Mouse (Mus musculus) CH12.LX (cell line): ENCODE data around the gene Olfr1458. TPM values are rescaled to one million over a fixed set of nuclear protein-coding genes. Genes with fewer than 3 reads are reported as not detected.

Source experiments
- DNase-seq: peaks from one replicate; pipeline ENCODE4 v3.0.0-alpha.2; 2013; ENCODE audit errors: extremely low read depth
- H3K27ac ChIP-seq: 2 replicates; pipeline ENCODE4 v1.5.1; 2012; ENCODE audit warnings: low read depth, mild to moderate bottlenecking, control low read depth, moderate library complexity; ENCODE audit not compliant: insufficient read depth
- H3K27me3 ChIP-seq: replicated peaks from 2 replicates; pipeline ENCODE3; 2012; ENCODE audit warnings: inconsistent platforms
- H3K36me3 ChIP-seq, 2 experiments: replicated peaks in 1 of 2; 2 replicates each; pipeline versions ENCODE3 to v1.6.1; 2012; ENCODE audit warnings: inconsistent platforms in 1 of 2, low read length in 1 of 2, mild to moderate bottlenecking in 1 of 2, mixed read lengths in 1 of 2, moderate library complexity in 1 of 2; ENCODE audit not compliant: control insufficient read depth in 1 of 2, insufficient read depth in 1 of 2
- H3K4me1 ChIP-seq, 2 experiments: 2 replicates each; pipeline ENCODE4 v1.6.1; 2012; ENCODE audit warnings: inconsistent platforms in 1 of 2, moderate library complexity in 1 of 2; ENCODE audit not compliant: insufficient read depth in 2 of 2, control insufficient read depth in 1 of 2
- H3K4me2 ChIP-seq: 2 replicates; pipeline ENCODE4 v1.6.1; 2012; ENCODE audit warnings: low read depth, mild to moderate bottlenecking, control low read depth; ENCODE audit not compliant: poor library complexity, insufficient read depth, severe bottlenecking
- H3K4me3 ChIP-seq, 3 experiments: fragments of 150-350 bp in 1 of 3; sonication (generic) in 1 of 3; replicated peaks in 1 of 3; 2 replicates each; pipeline versions ENCODE3 to v1.5.1; 2011 to 2012; ENCODE audit warnings: low read depth in 2 of 3, low read length in 2 of 3, mild to moderate bottlenecking in 2 of 3, moderate library complexity in 2 of 3, control low read depth in 1 of 3, improper control_type of control experiment in 1 of 3, inconsistent platforms in 1 of 3, mixed read lengths in 1 of 3; ENCODE audit not compliant: poor library complexity in 1 of 3
- H3K79me2 ChIP-seq: replicated peaks from 2 replicates; pipeline ENCODE4 v1.6.1; 2012; ENCODE audit warnings: mild to moderate bottlenecking, moderate library complexity; ENCODE audit not compliant: control insufficient read depth, poor library complexity, insufficient read depth, severe bottlenecking; ENCODE audit errors: extremely low read depth
- H3K9ac ChIP-seq: 2 replicates; pipeline ENCODE4 v1.6.1; 2012; ENCODE audit warnings: low read depth, mild to moderate bottlenecking, control low read depth, moderate library complexity; ENCODE audit not compliant: insufficient read depth
- H3K9me3 ChIP-seq: replicated peaks from 2 replicates; pipeline ENCODE3; 2012; ENCODE audit warnings: low read length, inconsistent platforms, mixed read lengths
- CTCF ChIP-seq, 2 experiments: IDR thresholded peaks in 1 of 2; conservative IDR thresholded peaks in 1 of 2; 2 replicates each; pipeline ENCODE4 v1.5.1; 2011 to 2012; ENCODE audit warnings: low read depth in 2 of 2, low read length in 2 of 2, improper control_type of control experiment in 1 of 2, inconsistent platforms in 1 of 2, mild to moderate bottlenecking in 1 of 2, moderate library complexity in 1 of 2
- ETS1 ChIP-seq: conservative IDR thresholded peaks from 2 replicates; pipeline ENCODE4 v1.6.1; 2012; ENCODE audit warnings: low read depth, mild to moderate bottlenecking, inconsistent platforms, low read length, improper control_type of control experiment, moderate library complexity
- HCFC1 ChIP-seq: IDR thresholded peaks from 2 replicates; pipeline ENCODE4 v1.6.1; 2012; ENCODE audit warnings: low read depth, mild to moderate bottlenecking, inconsistent platforms, low read length, improper control_type of control experiment
- IRF4 ChIP-seq: IDR thresholded peaks from 2 replicates; pipeline ENCODE4 v1.6.1; 2014; ENCODE audit warnings: low read depth, mild to moderate bottlenecking, inconsistent platforms, low read length, improper control_type of control experiment
- JUN ChIP-seq: IDR thresholded peaks from 2 replicates; pipeline ENCODE4 v1.6.1; 2011; ENCODE audit warnings: low read depth, mild to moderate bottlenecking, low read length, improper control_type of control experiment, moderate library complexity; ENCODE audit not compliant: insufficient read depth
- JUND ChIP-seq: conservative IDR thresholded peaks from 2 replicates; pipeline ENCODE4 v1.6.1; 2011; ENCODE audit warnings: low read depth, low read length, improper control_type of control experiment
- MAFK ChIP-seq: IDR thresholded peaks from 2 replicates; pipeline ENCODE4 v1.6.1; 2011; ENCODE audit warnings: low read length, improper control_type of control experiment; ENCODE audit not compliant: insufficient replicate concordance
- MAX ChIP-seq: IDR thresholded peaks from 2 replicates; pipeline ENCODE4 v1.6.1; 2011; ENCODE audit warnings: low read length, improper control_type of control experiment
- MYC ChIP-seq: IDR thresholded peaks from 2 replicates; pipeline ENCODE4 v1.6.1; 2011; ENCODE audit warnings: low read depth, mild to moderate bottlenecking, improper control_type of control experiment, low read length
- RCOR1 ChIP-seq: conservative IDR thresholded peaks from 2 replicates; pipeline ENCODE4 v1.6.1; 2012; ENCODE audit warnings: low read depth, mild to moderate bottlenecking, inconsistent platforms, low read length, improper control_type of control experiment
- ZC3H11A ChIP-seq: IDR thresholded peaks from 2 replicates; pipeline ENCODE4 v1.6.1; 2012; ENCODE audit warnings: low read depth, mild to moderate bottlenecking, inconsistent platforms, low read length, improper control_type of control experiment
- dilution Hi-C: fragments of 300-500 bp; cut with MboI; formaldehyde crosslinking; loops from 2 replicates; pipeline ENCODE4 v1.14.3; 2020; ENCODE audit warnings: low sequenced_read_pairs; ENCODE audit not compliant: extremely low pct_unique_long_range_greater_than_20kb, extremely low pct_ligation_motif_present
- in situ Hi-C: fragments of 300-500 bp; cut with MboI; formaldehyde crosslinking; loops from 3 replicates; pipeline ENCODE4 v1.14.3; 2019; ENCODE audit warnings: low sequenced_read_pairs, low pct_ligation_motif_present, low pct_unique_long_range_greater_than_20kb, mixed read lengths
- polyA plus RNA-seq: library from polyadenylated mRNA; unstranded; fragments of >175 nt; gene quantifications from 2 replicates; pipeline ENCODE4 v1.2.1, GENCODE M21; 2012; ENCODE audit warnings: low read depth; ENCODE audit not compliant: insufficient read length
- total RNA-seq, 2 experiments: library from RNA; depleted of rRNA; stranded (reverse); fragments of 300-350 nt in 1 of 2; fragments of >200 nt in 1 of 2; gene quantifications; 2 replicates each; pipeline ENCODE4 v1.2.3; 2012 to 2014

The Olfr1458 gene
- total RNA-seq (2012; rRNA removed) (not detected in 2 replicates), total RNA-seq (2014; rRNA removed) (not detected in 2 replicates), polyA plus RNA-seq (not detected in 2 replicates)

DNA sequence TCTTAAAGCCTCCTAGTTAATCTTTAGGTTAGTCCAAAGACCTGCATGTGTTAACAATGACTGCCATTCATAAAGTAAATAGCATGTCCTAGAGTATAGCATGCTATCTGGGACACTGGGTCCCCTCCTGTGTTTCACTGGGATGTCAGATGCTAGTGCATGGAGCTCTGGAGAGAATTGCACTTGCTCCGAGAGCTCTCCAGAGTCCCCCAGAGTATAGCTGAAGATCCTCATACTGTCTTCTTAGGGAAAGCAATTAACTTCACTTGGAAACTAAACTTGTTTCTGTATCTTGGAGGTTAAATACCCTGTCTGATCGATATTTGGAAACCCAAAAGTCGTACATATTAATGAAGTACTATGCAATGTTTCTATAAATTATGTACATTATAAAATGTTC, at the start of gene Olfr1458:
Gene Olfr1458, minus strand, starts transcription at position 101 of the 400 bp plus-strand sequence.
- no peaks in the 10 kb centered on the region for H3K36me3 ChIP-seq
- no peak within 1 kb of the TSS for H3K27ac ChIP-seq
- H3K79me2 ChIP-seq, result no peaks in the 10 kb centered on the region
- no peaks in the 10 kb centered on the region for H3K4me1 ChIP-seq
- H3K9me3 ChIP-seq, result no peaks in the 10 kb centered on the region
- no peaks in the 10 kb centered on the region for H3K27me3 ChIP-seq
- in situ Hi-C loops (no loop called here), dilution Hi-C loops (no loop called here)
- H3K4me2 ChIP-seq, result no peak within 1 kb of the TSS
- H3K4me3 ChIP-seq, result no peak within 1 kb of the TSS
- no peak for DNase-seq
- no peak for TF ChIP-seq RCOR1
- TF ChIP-seq ETS1, result no peak
- TF ChIP-seq HCFC1, result no peak
- H3K9ac ChIP-seq, result no peak within 1 kb of the TSS

DNA sequence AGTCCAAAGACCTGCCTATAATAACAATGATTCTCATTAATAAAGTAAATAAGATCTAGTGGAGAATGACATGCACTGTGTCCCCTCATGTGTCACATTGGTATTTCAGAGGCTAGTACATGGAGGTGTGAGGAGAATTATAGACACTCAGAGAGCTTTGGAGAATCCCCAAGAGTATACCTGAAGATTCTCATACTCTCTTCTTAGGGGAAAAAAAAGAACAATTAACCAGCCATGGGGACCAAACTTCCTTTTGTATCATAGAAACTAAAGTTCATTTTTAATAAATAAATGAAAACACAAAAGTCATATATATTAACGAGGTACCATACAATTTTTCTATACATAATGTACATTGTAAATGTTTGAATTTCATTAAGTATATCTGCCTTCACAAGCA, 42.9 kb upstream of the Olfr1458 start, which contains the start of gene Olfr1459:
Gene Olfr1459, minus strand, starts transcription at position 101 of the 400 bp plus-strand sequence.
- Histone ChIP-seq H3K4me2 (no peak within 1 kb of the TSS), H3K9me3 (no peaks in the 10 kb centered on the region), H3K27me3 (no peaks in the 10 kb centered on the region), H3K4me3 (no peak within 1 kb of the TSS), H3K9ac (no peak within 1 kb of the TSS), H3K36me3 (no peaks in the 10 kb centered on the region), H3K27ac (no peak within 1 kb of the TSS), H3K79me2 (no peaks in the 10 kb centered on the region), H3K4me1 (no peaks in the 10 kb centered on the region)
- in situ Hi-C loops, result no loop called here
- dilution Hi-C loops, result no loop called here
- DNase-seq, result no peak
- TF ChIP-seq MAFK, result no peak
- TF ChIP-seq MAX, result no peak
- TF ChIP-seq IRF4, result no peak
- no peak for TF ChIP-seq RCOR1
- no peak for TF ChIP-seq ZC3H11A
- no peak for TF ChIP-seq JUN
- no peak for TF ChIP-seq JUND
- no peak for TF ChIP-seq ETS1
- no peak for TF ChIP-seq CTCF (conservative IDR thresholded peaks at IDR 0.05 in 1 of 2, IDR thresholded peaks at IDR 0.05 in 1 of 2; ENCODE audit: low read depth in 2 of 2, low read length in 2 of 2)

DNA sequence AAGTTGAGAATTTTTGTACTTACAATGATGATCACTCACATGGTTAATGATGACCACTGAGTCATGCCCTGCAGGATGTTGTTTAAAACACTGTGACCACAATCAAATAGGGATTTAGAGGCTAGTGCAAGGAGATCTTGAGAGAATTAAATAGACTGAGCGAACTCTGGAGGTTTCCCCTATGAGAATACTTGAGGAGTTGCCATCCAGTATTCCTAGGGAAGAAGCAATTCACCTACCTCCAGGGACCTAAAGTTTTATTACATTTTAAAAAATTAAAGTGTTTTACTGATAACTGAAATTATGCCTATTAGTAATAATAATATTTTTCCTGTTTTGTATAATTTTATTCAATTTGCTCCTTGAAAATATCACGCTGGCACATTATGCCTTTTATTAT, 8.8 kb downstream of the Olfr1458 start, which contains the start of gene Olfr1457:
Gene Olfr1457, minus strand, starts transcription at position 101 of the 400 bp plus-strand sequence.
- dilution Hi-C loops (no loop called here), in situ Hi-C loops (no loop called here)
- Histone ChIP-seq H3K4me2 (no peak within 1 kb of the TSS), H3K27ac (no peak within 1 kb of the TSS), H3K4me3 (no peak within 1 kb of the TSS), H3K9ac (no peak within 1 kb of the TSS), H3K79me2 (no peaks in the 10 kb centered on the region), H3K4me1 (no peaks in the 10 kb centered on the region), H3K36me3 (no peaks in the 10 kb centered on the region), H3K9me3 (no peaks in the 10 kb centered on the region), H3K27me3 (no peaks in the 10 kb centered on the region)
- DNase-seq, result no peak
- TF ChIP-seq MYC (no peak), HCFC1 (no peak)
